Mouse (Mus musculus): ENCODE data around the gene Gatad1. TPM values are rescaled to one million over a fixed set of nuclear protein-coding genes. Genes with fewer than 3 reads are reported as not detected.
A peak's percentile ranks its signal among the peaks of the same experiment; 100 is the strongest.
"Not testable (repeated sequence)": the region's sequence is repeated elsewhere in the genome, so short reads cannot be mapped to it uniquely, and the experiment has no call there.

Gene Gatad1
- polyA plus RNA-seq, 1 experiment from 2014 or later, result 62.9 TPM

DNA sequence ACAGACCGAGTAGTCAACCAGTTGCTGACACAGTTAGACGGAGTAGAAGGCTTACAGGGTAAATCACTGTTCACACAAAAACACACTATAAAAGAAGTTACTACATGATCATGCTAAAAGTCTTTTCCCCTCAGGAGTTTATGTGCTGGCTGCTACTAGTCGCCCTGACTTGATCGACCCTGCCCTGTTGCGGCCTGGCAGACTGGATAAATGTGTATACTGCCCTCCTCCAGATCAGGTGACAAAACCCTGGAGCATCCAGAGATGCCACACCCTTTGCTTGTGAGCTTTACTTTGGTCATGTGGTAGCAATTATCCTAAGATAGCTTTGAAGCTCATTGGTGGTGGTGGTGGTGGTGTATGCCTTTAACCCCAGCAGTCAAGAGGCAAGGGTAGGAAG lies 26.9 kb downstream of the Gatad1 start:
- Histone ChIP-seq H3K4me3 (ENCODE audit: low read depth, low read length) (no peak overlapping the region), H3K36me3 (ENCODE audit: control insufficient read depth, insufficient read depth, low read length) (peaks cover 24% of the 10 kb centered on the region)
- WGBS, result 97% methylated on average over 5 of the region's 5 CpGs

DNA sequence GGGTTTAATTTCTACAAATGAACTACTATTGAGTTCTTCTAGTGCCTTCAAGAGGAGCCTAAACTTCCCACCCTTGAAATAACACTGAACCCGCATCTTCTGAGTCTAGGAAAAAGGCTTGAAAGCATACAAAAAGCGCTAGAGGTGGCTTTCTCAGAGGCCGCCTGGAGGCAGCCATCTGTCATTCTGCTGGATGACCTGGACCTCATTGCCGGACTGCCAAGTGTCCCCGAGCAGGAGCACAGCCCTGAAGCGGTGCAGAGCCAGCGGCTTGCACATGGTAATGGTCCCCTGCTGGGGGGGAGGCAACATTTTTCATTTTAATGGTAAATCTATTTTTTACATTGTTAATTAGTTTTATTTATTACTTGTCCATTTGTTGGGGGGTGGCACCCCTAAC lies 36.5 kb downstream of the Gatad1 start:
- Histone ChIP-seq H3K4me3 (ENCODE audit: low read depth, low read length) (no peak overlapping the region), H3K27ac (ENCODE audit: low read length) (no peak overlapping the region), H3K4me2 (ENCODE audit: low read length) (no peak overlapping the region), H3K4me1 (ENCODE audit: control insufficient read depth, insufficient read depth, low read length) (no peaks in the 10 kb centered on the region), H3K9ac (ENCODE audit: low read depth, low read length) (no peak overlapping the region), H3K36me3 (ENCODE audit: control insufficient read depth, insufficient read depth, low read length) (peaks cover 34% of the 10 kb centered on the region), H3K27me3 (ENCODE audit: control insufficient read depth, insufficient read depth, low read depth, low read length) (no peaks in the 10 kb centered on the region), H3K9me3 (replicated peaks; ENCODE audit: control insufficient read depth, low read length, poor library complexity, severe bottlenecking) (no peaks in the 10 kb centered on the region)
- ATAC-seq, result no peak
- 88% methylated on average over 7 of the region's 7 CpGs for WGBS

More for the DNA sequence above, 26.9 kb downstream of the Gatad1 start:
- Histone ChIP-seq H3K4me2 (ENCODE audit: low read length) (no peak overlapping the region), H3K4me1 (ENCODE audit: control insufficient read depth, insufficient read depth, low read length) (no peaks in the 10 kb centered on the region), H3K9ac (ENCODE audit: low read depth, low read length) (no peak overlapping the region), H3K9me3 (replicated peaks; ENCODE audit: control insufficient read depth, low read length, poor library complexity, severe bottlenecking) (no peaks in the 10 kb centered on the region), H3K27ac (ENCODE audit: low read length) (no peak overlapping the region), H3K27me3 (ENCODE audit: control insufficient read depth, insufficient read depth, low read depth, low read length) (no peaks in the 10 kb centered on the region)
- ATAC-seq, result no peak

DNA sequence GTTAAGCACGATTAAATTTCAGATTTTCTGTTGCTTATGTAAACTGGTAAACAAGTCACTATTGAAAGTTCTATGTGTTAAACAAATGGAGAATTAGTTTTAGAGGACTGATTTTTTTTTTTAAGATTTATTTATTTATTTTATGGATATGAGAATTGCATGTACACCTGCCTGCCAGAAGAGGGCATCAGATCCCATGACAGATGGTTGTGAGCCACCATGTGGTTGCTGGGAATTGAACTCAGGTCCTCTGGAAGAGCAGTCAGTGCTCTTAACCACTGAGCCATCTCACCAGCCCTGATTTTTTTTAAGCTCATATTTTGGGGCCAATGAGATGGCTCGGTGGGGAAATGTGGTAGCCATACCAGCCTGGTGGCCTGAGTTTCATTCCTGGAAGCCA lies 45.1 kb downstream of the Gatad1 start:
- WGBS, result 93% methylated on average over 2 of the region's 2 CpGs
- H3K36me3 ChIP-seq (ENCODE audit: control insufficient read depth, insufficient read depth, low read length), result peaks cover 26% of the 10 kb centered on the region

DNA sequence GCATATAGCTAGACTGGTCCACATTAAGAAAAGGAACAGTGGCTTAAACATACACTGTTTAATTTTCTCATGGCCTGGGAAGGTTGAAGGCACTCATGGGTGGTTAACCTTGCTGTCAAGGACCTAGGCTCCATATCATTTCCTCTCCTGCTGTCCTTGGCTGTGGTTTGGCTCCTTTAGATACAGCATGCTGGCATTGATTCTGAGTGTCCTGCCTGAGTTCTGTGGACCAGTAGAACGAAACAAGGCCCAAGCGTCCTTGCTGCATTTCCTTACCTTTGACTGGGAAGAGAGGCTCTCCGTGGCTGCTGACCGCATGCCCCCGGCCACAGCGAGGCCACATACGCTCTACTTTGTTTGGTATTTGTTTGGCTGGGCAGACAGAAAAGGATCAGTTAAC lies 47.7 kb downstream of the Gatad1 start:
- Histone ChIP-seq H3K9ac (ENCODE audit: low read depth, low read length) (no peak overlapping the region), H3K36me3 (ENCODE audit: control insufficient read depth, insufficient read depth, low read length) (peaks cover 29% of the 10 kb centered on the region), H3K27ac (ENCODE audit: low read length) (no peak overlapping the region), H3K27me3 (ENCODE audit: control insufficient read depth, insufficient read depth, low read depth, low read length) (no peaks in the 10 kb centered on the region), H3K4me1 (ENCODE audit: control insufficient read depth, insufficient read depth, low read length) (no peaks in the 10 kb centered on the region), H3K9me3 (replicated peaks; ENCODE audit: control insufficient read depth, low read length, poor library complexity, severe bottlenecking) (no peaks in the 10 kb centered on the region), H3K4me3 (ENCODE audit: low read depth, low read length) (no peak overlapping the region), H3K4me2 (ENCODE audit: low read length) (no peak overlapping the region)
- ATAC-seq, result no peak
- 97% methylated on average over 7 of the region's 7 CpGs for WGBS

More for the DNA sequence above, 45.1 kb downstream of the Gatad1 start:
- ATAC-seq; H3K4me3 ChIP-seq (ENCODE audit: low read depth, low read length); H3K9me3 ChIP-seq (replicated peaks; ENCODE audit: control insufficient read depth, low read length, poor library complexity, severe bottlenecking); H3K4me1 ChIP-seq (ENCODE audit: control insufficient read depth, insufficient read depth, low read length); H3K4me2 ChIP-seq (ENCODE audit: low read length); H3K27me3 ChIP-seq (ENCODE audit: control insufficient read depth, insufficient read depth, low read depth, low read length); H3K27ac ChIP-seq (ENCODE audit: low read length); H3K9ac ChIP-seq (ENCODE audit: low read depth, low read length): not testable (repeated sequence)

DNA sequence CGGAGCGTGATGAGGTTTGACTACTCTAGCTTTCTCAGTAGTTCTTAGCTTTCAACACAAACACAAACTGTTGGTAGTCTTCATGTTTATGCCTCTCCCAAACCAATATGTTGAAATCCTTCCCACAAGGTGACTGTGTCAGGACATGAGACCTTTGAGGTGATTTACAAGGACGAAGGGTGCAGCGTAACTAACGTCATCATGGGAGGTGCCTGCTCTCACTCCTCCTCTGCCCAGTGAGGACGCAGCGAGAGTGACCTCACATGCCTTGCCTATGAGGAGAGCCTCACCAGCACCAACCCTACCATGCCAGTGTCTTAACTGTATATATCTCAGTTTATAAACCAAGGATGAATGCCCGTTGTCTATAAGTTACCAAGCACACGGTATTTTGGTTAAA lies 49.9 kb downstream of the Gatad1 start:
- ATAC-seq, result no peak
- Histone ChIP-seq H3K4me2 (ENCODE audit: low read length) (no peak overlapping the region), H3K9me3 (replicated peaks; ENCODE audit: control insufficient read depth, low read length, poor library complexity, severe bottlenecking) (no peaks in the 10 kb centered on the region), H3K9ac (ENCODE audit: low read depth, low read length) (no peak overlapping the region), H3K4me3 (ENCODE audit: low read depth, low read length) (no peak overlapping the region), H3K4me1 (ENCODE audit: control insufficient read depth, insufficient read depth, low read length) (no peaks in the 10 kb centered on the region), H3K27me3 (ENCODE audit: control insufficient read depth, insufficient read depth, low read depth, low read length) (no peaks in the 10 kb centered on the region), H3K27ac (ENCODE audit: low read length) (no peak overlapping the region), H3K36me3 (ENCODE audit: control insufficient read depth, insufficient read depth, low read length) (peaks cover 27% of the 10 kb centered on the region)
- WGBS, result 96% methylated on average over 9 of the region's 9 CpGs

DNA sequence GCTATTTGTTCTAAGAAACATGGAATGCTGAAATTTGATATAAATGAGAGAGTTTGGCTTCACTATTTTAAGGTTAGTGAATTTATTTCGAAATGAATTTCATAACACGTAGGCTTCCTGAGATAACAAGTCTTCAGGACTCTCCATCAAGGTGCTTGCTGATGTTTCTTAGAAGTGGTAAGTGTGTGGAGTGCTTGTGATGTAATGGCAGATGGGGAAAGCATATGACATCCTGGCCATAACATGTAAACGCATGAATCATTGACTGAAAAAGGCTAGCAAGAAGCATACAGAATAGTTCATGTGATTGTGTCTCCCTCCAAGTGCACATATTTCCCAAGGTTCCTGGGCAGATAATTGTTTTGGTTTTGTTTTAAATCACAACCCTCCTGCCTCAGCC lies 56.2 kb downstream of the Gatad1 start:
- H3K4me1 ChIP-seq (ENCODE audit: control insufficient read depth, insufficient read depth, low read length), result peaks cover 4% of the 10 kb centered on the region
- no peaks in the 10 kb centered on the region for H3K9me3 ChIP-seq (replicated peaks; ENCODE audit: control insufficient read depth, low read length, poor library complexity, severe bottlenecking)
- no peak overlapping the region for H3K4me3 ChIP-seq (ENCODE audit: low read depth, low read length)
- H3K27ac ChIP-seq (ENCODE audit: low read length), result no peak overlapping the region
- no peak overlapping the region for H3K9ac ChIP-seq (ENCODE audit: low read depth, low read length)
- WGBS, result 92% methylated on average over 3 of the region's 3 CpGs
- no peak for ATAC-seq
- H3K36me3 ChIP-seq (ENCODE audit: control insufficient read depth, insufficient read depth, low read length), result peaks cover 11% of the 10 kb centered on the region
- no peak overlapping the region for H3K4me2 ChIP-seq (ENCODE audit: low read length)
- no peaks in the 10 kb centered on the region for H3K27me3 ChIP-seq (ENCODE audit: control insufficient read depth, insufficient read depth, low read depth, low read length)

DNA sequence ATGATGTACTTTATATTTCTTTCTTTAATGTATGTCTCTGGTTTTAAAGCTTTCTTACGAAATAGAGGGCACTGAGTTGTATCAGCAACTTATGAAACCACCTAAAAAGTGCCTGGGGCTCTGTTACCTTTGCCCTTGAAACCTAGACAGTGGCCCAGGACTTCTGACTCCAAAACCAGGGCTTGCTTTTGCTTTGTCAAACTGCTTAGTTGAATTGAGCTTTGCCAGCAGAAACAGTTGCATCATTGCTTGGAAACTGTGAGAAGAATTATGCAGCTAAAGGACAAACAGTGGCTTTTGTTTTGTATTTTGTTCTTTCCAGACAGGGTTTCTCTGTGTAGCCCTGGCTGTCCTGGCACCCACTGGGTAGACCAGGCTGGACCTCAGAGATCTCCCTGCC lies 56.7 kb downstream of the Gatad1 start:
- ATAC-seq, result no peak
- Histone ChIP-seq H3K36me3 (ENCODE audit: control insufficient read depth, insufficient read depth, low read length) (peaks cover 6% of the 10 kb centered on the region), H3K4me1 (ENCODE audit: control insufficient read depth, insufficient read depth, low read length) (peaks cover 6% of the 10 kb centered on the region), H3K9me3 (replicated peaks; ENCODE audit: control insufficient read depth, low read length, poor library complexity, severe bottlenecking) (no peaks in the 10 kb centered on the region), H3K4me3 (ENCODE audit: low read depth, low read length) (no peak overlapping the region), H3K9ac (ENCODE audit: low read depth, low read length) (no peak overlapping the region), H3K27ac (ENCODE audit: low read length) (no peak overlapping the region), H3K4me2 (ENCODE audit: low read length) (no peak overlapping the region), H3K27me3 (ENCODE audit: control insufficient read depth, insufficient read depth, low read depth, low read length) (no peaks in the 10 kb centered on the region)
- 89% methylated on average over 1 of the region's 1 CpGs for WGBS

DNA sequence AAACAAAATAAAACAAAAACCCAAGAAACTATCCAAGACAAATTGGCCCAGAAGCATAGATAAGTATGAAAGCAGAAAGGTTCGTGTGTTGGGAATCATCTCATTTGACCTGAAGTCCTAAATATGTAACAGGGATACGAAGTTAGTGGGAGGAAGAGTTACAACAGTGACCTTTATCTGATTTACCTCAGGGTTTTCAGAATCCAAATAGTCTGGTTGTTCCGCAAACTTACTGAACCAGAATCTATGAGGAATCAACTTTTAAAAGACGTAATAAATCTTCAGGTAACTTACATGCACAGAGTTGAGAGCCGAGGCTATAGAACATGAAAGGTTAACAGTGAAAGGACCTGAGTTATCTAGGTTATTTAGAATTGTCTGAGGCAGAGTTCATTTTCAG lies 58.2 kb downstream of the Gatad1 start:
- H3K9me3 ChIP-seq (replicated peaks; ENCODE audit: control insufficient read depth, low read length, poor library complexity, severe bottlenecking), result no peaks in the 10 kb centered on the region

DNA sequence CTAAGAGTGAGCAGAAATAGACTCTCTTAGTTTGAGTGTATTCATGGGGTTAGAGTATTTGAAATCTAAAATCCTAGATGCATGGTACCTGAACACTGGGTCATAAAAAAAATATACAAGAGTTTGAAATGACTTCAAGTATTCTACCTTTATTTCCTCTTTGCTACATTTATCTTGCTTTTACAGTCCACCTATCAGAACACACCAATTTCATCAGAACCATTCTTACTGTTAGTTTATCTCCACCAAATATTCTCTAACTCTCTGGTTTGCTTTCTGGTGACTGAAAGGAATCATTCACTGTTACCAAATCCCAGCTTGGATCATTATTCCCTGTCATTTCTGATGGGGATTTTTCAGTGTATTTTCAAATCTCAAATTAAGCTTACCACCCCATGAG lies 59.8 kb downstream of the Gatad1 start:
- peaks cover 16% of the 10 kb centered on the region for H3K4me1 ChIP-seq (ENCODE audit: control insufficient read depth, insufficient read depth, low read length)
- H3K4me3 ChIP-seq (ENCODE audit: low read depth, low read length), result peak overlapping the region; percentile 61
- no peaks in the 10 kb centered on the region for H3K36me3 ChIP-seq (ENCODE audit: control insufficient read depth, insufficient read depth, low read length)
- H3K27me3 ChIP-seq (ENCODE audit: control insufficient read depth, insufficient read depth, low read depth, low read length), result no peaks in the 10 kb centered on the region
- H3K9ac ChIP-seq (ENCODE audit: low read depth, low read length), result peak overlapping the region; percentile 79; the same call in 1 of the 2 replicates
- ATAC-seq, result no peak
- peak overlapping the region; percentile 81 for H3K4me2 ChIP-seq (ENCODE audit: low read length)
- H3K27ac ChIP-seq (ENCODE audit: low read length), result no peak overlapping the region
- H3K9me3 ChIP-seq (replicated peaks; ENCODE audit: control insufficient read depth, low read length, poor library complexity, severe bottlenecking), result no peaks in the 10 kb centered on the region

More for the DNA sequence above, 58.2 kb downstream of the Gatad1 start:
- WGBS, result 94% methylated on average over 5 of the region's 5 CpGs
- Histone ChIP-seq H3K4me1 (ENCODE audit: control insufficient read depth, insufficient read depth, low read length) (peaks cover 16% of the 10 kb centered on the region), H3K27me3 (ENCODE audit: control insufficient read depth, insufficient read depth, low read depth, low read length) (no peaks in the 10 kb centered on the region), H3K36me3 (ENCODE audit: control insufficient read depth, insufficient read depth, low read length) (no peaks in the 10 kb centered on the region), H3K4me3 (ENCODE audit: low read depth, low read length) (no peak overlapping the region), H3K4me2 (ENCODE audit: low read length) (no peak overlapping the region), H3K9ac (ENCODE audit: low read depth, low read length) (no peak overlapping the region), H3K27ac (ENCODE audit: low read length) (no peak overlapping the region)
- no peak for ATAC-seq

DNA sequence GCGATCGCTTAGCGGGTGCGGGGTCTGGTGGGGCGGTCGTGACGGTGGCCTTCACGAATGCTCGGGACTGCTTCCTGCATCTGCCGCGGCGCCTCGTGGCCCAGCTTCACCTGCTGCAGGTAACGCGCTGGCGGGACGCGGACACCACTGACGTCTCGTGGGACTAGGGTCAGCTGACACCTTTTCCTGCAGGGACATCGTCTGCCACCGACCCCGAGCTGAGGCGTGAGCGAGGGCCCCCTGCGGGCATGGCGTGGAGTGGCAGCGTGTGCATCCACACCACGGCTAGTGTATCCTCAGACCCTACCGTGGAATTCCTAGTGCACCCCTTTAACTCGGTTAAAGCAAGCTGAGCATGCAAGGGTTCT lies 60.6 kb downstream of the Gatad1 start, which contains the start of gene Rbm48:
Rbm48 (minus strand) TSS at position 187 of the 368 bp plus-strand sequence.
- H3K9me3 ChIP-seq (replicated peaks; ENCODE audit: control insufficient read depth, low read length, poor library complexity, severe bottlenecking), result no peaks in the 10 kb centered on the region
- H3K36me3 ChIP-seq (ENCODE audit: control insufficient read depth, insufficient read depth, low read length), result peaks cover 3% of the 10 kb centered on the region; the same call in 1 of the 2 replicates
- WGBS, result under 1% methylated on average over 31 of the region's 31 CpGs
- H3K9ac ChIP-seq (ENCODE audit: low read depth, low read length), result peak within 1 kb of the TSS; percentile 79
- H3K4me3 ChIP-seq (ENCODE audit: low read depth, low read length), result peak within 1 kb of the TSS; percentile 61
- peaks cover 16% of the 10 kb centered on the region for H3K4me1 ChIP-seq (ENCODE audit: control insufficient read depth, insufficient read depth, low read length)
- ATAC-seq, result peak; percentile 91
- no peaks in the 10 kb centered on the region for H3K27me3 ChIP-seq (ENCODE audit: control insufficient read depth, insufficient read depth, low read depth, low read length)
- H3K4me2 ChIP-seq (ENCODE audit: low read length), result peak within 1 kb of the TSS; percentile 81
- H3K27ac ChIP-seq (ENCODE audit: low read length), result peak within 1 kb of the TSS; percentile 88

All from midbrain, embryonic 16.5 days (tissue).